Mouse (Mus musculus) testis, postnatal 10 days (tissue): Measurements from ENCODE around the gene Pgpep1.

Experiments
- DNase-seq: peaks from one replicate; pipeline ENCODE4 v3.0.0; 2021; ENCODE audit warnings: low spot score

The Pgpep1 gene

GRCm38 (mm10) chr8:70689892-70690390 is 29.8 kb upstream of the Pgpep1 start:
- DNase-seq = no peak

GRCm38 (mm10) chr8:70688136-70688535 is 27.9 kb upstream of the Pgpep1 start:
- DNase-seq = no peak

- DNase-seq = peak; percentile 79
Measured at GRCm38 (mm10) chr8:70687576-70687975, 27.4 kb upstream of the Pgpep1 start.

GRCm38 (mm10) chr8:70684291-70684690 is 24.1 kb upstream of the Pgpep1 start:
- no peak for DNase-seq

- no peak for DNase-seq
Measured at GRCm38 (mm10) chr8:70682692-70683091, 22.5 kb upstream of the Pgpep1 start.

GRCm38 (mm10) chr8:70682193-70682592 is 22.0 kb upstream of the Pgpep1 start:
- DNase-seq = peak; percentile 76

GRCm38 (mm10) chr8:70681410-70681809 is 21.2 kb upstream of the Pgpep1 start:
- no peak for DNase-seq

- DNase-seq = peak; percentile 66
Measured at GRCm38 (mm10) chr8:70680039-70680438, 19.9 kb upstream of the Pgpep1 start.

GRCm38 (mm10) chr8:70679404-70679803 is 19.2 kb upstream of the Pgpep1 start:
- no peak for DNase-seq

- DNase-seq = no peak
Measured at GRCm38 (mm10) chr8:70678679-70679078, 18.5 kb upstream of the Pgpep1 start.

- no peak for DNase-seq
Measured at GRCm38 (mm10) chr8:70677451-70678080, 17.4 kb upstream of the Pgpep1 start.

GRCm38 (mm10) chr8:70675336-70675735 is 15.1 kb upstream of the Pgpep1 start:
- no peak for DNase-seq

GRCm38 (mm10) chr8:70674716-70675115 is 14.5 kb upstream of the Pgpep1 start:
- DNase-seq = no peak

- no peak for DNase-seq
Measured at GRCm38 (mm10) chr8:70674109-70674508, 13.9 kb upstream of the Pgpep1 start.

GRCm38 (mm10) chr8:70673079-70673856 is 13.1 kb upstream of the Pgpep1 start, which contains the start of gene Lsm4:
TSS of gene Lsm4 (plus strand) at chr8:70673248.
- DNase-seq = peak; percentile 97

GRCm38 (mm10) chr8:70672325-70673078 is 12.3 kb upstream of the Pgpep1 start:
- no peak for DNase-seq

GRCm38 (mm10) chr8:70671615-70672324 is 11.6 kb upstream of the Pgpep1 start:
- peak; percentile 78 for DNase-seq

- DNase-seq = no peak
Measured at GRCm38 (mm10) chr8:70667071-70667470, 6.9 kb upstream of the Pgpep1 start.

GRCm38 (mm10) chr8:70665599-70665998 is 5.4 kb upstream of the Pgpep1 start:
- no peak for DNase-seq

GRCm38 (mm10) chr8:70664631-70665030 is 4.4 kb upstream of the Pgpep1 start:
- no peak for DNase-seq

- no peak for DNase-seq
Measured at GRCm38 (mm10) chr8:70663691-70664090, 3.5 kb upstream of the Pgpep1 start.
